17 mouse cellular contexts compared by ENCODE assay signal in genomic region chr7:31184711-31185110, GRCm38 (mm10). TPM values are rescaled to one million over a fixed set of nuclear protein-coding genes. Genes with fewer than 3 reads are reported as not detected.
"Had no signal": no experiment of that assay in that cellular context is flagged by ENCODE, and none has a peak within 500 bp of the region (broad histone marks: within the 10 kb centered on the region; RNA-seq: fewer than 3 reads in every experiment).

No protein-coding gene starts in this region.

- H3K27me3 ChIP-seq: neural tube, embryonic 13.5 days; neural tube, embryonic 15.5 days; stomach, embryonic 15.5 days had no signal

- H3K9me3 ChIP-seq: neural tube, embryonic 13.5 days; neural tube, embryonic 15.5 days; stomach, embryonic 15.5 days had no signal

- H3K4me1 ChIP-seq: neural tube, embryonic 13.5 days; neural tube, embryonic 15.5 days; stomach, embryonic 15.5 days had no signal

- H3K36me3 ChIP-seq: neural tube, embryonic 13.5 days; neural tube, embryonic 15.5 days; stomach, embryonic 15.5 days had no signal

- DNase-seq: retina, postnatal 1 day; right cerebral cortex, adult 18-20 months; right cerebral cortex, postnatal 14 days; right cerebral cortex, postnatal 25 days; right cerebral cortex, postnatal 4 days; spleen, adult 18-20 months; thymus, adult 18-20 months; thymus, adult 2 months; thymus, postnatal 14 days; thymus, postnatal 25 days; thymus, postnatal 36 days; thymus, postnatal 4 days had no signal

- H3K4me3 ChIP-seq: neural tube, embryonic 13.5 days; neural tube, embryonic 15.5 days; stomach, embryonic 15.5 days had no signal

- H3K4me2 ChIP-seq: neural tube, embryonic 13.5 days; neural tube, embryonic 15.5 days; stomach, embryonic 15.5 days had no signal

- H3K9ac ChIP-seq: neural tube, embryonic 13.5 days; neural tube, embryonic 15.5 days; stomach, embryonic 15.5 days had no signal

- H3K27ac ChIP-seq: neural tube, embryonic 13.5 days; neural tube, embryonic 15.5 days; stomach, embryonic 15.5 days; stomach, postnatal 0 days had no signal

RNA-seq across cellular contexts. Expression of gene Scn1b, which starts 57.9 kb away (rescaled TPM):
- total RNA-seq: neutrophil, adult 5-6 weeks had no signal
